Mouse (Mus musculus) erythroblast, embryonic 14.5 days (primary cell): ENCODE data around the gene Khdc1a. TPM values are rescaled to one million over a fixed set of nuclear protein-coding genes. Genes with fewer than 3 reads are reported as not detected.

Source experiments
- H3K27me3 ChIP-seq: 2 replicates; pipeline ENCODE4 v1.6.1; 2012; ENCODE audit warnings: inconsistent platforms; ENCODE audit not compliant: control insufficient read depth
- H3K36me3 ChIP-seq: 2 replicates; pipeline ENCODE4 v1.6.1; 2012; ENCODE audit warnings: mild to moderate bottlenecking, inconsistent platforms; ENCODE audit not compliant: control insufficient read depth
- H3K4me1 ChIP-seq: 2 replicates; pipeline ENCODE4 v1.6.1; 2012; ENCODE audit warnings: inconsistent platforms; ENCODE audit not compliant: control insufficient read depth
- H3K4me3 ChIP-seq: replicated peaks from 2 replicates; pipeline ENCODE3; 2012; ENCODE audit warnings: moderate library complexity, mild to moderate bottlenecking, inconsistent platforms
- H3K9me3 ChIP-seq: 2 replicates; pipeline ENCODE4 v1.6.1; 2012; ENCODE audit warnings: low read length, inconsistent platforms, mixed read lengths; ENCODE audit not compliant: control insufficient read depth
- GATA1 ChIP-seq: IDR thresholded peaks from 2 replicates; pipeline ENCODE4 v1.6.1; 2012; ENCODE audit warnings: low read length, inconsistent platforms, mixed read lengths
- TAL1 ChIP-seq: IDR thresholded peaks from 3 replicates; pipeline ENCODE4 v1.6.1; 2012; ENCODE audit warnings: low read length, inconsistent platforms, mixed read lengths
- polyA plus RNA-seq: library from polyadenylated mRNA; stranded (reverse); fragments of >175 nt; gene quantifications from 2 replicates; pipeline ENCODE4 v1.2.3, GENCODE M21; 2012

Gene Khdc1a
- polyA plus RNA-seq, 1 experiment = not detected

- Histone ChIP-seq H3K4me1 (no peaks in the 10 kb centered on the region), H3K9me3 (no peaks in the 10 kb centered on the region), H3K27me3 (no peaks in the 10 kb centered on the region), H3K4me3 (no peak within 1 kb of the TSS), H3K36me3 (no peaks in the 10 kb centered on the region)
- TF ChIP-seq TAL1 = no peak
- TF ChIP-seq GATA1 = no peak
Observed at GRCm38 (mm10) chr1:21383256-21383655, 33.8 kb downstream of the Khdc1a start, which contains the start of gene Khdc1b. TSS of gene Khdc1b (plus strand) at chr1:21383556.

GRCm38 (mm10) chr1:21391138-21391671 is 41.8 kb downstream of the Khdc1a start:
- no peak for TF ChIP-seq GATA1
- TF ChIP-seq TAL1 = no peak
- no peaks in the 10 kb centered on the region for H3K4me1 ChIP-seq

More at GRCm38 (mm10) chr1:21391138-21391671, 41.8 kb downstream of the Khdc1a start:
- Histone ChIP-seq H3K27me3 (no peaks in the 10 kb centered on the region), H3K9me3 (no peaks in the 10 kb centered on the region), H3K36me3 (no peaks in the 10 kb centered on the region), H3K4me3 (no peak overlapping the region)

Other genes with a start within 250 kb of the Khdc1a start
- 0.06 TPM in 1 of 2 replicates, not detected in the other for gene Tmem14a, start 131.1 kb upstream of the Khdc1a start, polyA plus RNA-seq
- 0.02 TPM in 1 of 2 replicates, not detected in the other for gene Gsta3, start 109.1 kb upstream of the Khdc1a start, polyA plus RNA-seq
- not detected in 2 replicates for gene Khdc1c, start 18.7 kb downstream of the Khdc1a start, polyA plus RNA-seq
- not detected in 2 replicates for gene Khdc1b, start 33.9 kb downstream of the Khdc1a start, polyA plus RNA-seq